Mouse (Mus musculus): ENCODE results near the gene Smc1b. TPM values are rescaled to one million over a fixed set of nuclear protein-coding genes. Genes with fewer than 3 reads are reported as not detected.
"Not testable (repeated sequence)": the region's sequence is repeated elsewhere in the genome, so short reads cannot be mapped to it uniquely, and the experiment has no call there.

Smc1b gene
- total RNA-seq, 1 experiment from 2014 or later, result 0.82 TPM

DNA sequence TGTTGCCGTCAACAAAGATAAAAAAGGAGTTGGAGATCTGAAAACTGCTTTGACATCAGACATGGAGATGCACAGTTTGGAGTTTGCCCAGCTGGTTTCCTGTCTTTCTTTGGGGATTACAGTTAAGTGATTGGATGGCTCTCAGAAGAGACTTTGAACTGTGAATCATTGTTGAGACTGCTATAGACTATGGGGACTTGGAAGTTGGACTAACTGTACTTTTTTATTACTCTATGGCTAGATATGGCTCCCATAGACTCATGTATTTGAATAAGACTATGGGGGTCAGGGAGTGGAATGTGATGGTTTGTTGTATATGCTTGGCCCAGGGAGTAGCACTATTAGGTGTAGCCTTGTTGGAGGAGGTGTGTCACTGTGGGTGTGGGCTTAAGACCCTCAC is 101.1 kb downstream of the Smc1b start:
- not testable (repeated sequence) for ATAC-seq (replicated peaks; ENCODE audit: low read depth, poor library complexity, severe bottlenecking)

DNA sequence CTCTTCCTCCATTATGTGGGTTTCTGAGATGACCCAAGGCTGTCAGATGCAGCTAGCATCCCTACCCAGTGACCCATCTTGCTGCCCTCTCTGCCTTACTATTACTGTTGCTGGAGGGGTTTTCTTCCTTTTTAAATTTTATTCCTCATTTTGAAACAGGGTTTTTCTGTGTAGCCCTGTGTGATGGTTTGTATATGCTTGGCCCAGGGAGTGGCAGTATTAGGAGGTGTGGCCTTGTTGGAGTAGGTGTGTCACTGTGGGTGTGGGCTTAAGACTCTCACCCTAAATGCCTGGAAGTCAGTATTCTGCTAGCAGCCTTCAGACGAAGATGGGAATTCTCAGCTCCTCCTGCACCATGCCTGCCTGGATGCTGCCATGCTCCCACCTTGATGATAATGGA is 103.1 kb downstream of the Smc1b start, which contains the start of gene Fam118a:
TSS of gene Fam118a (plus strand) at position 301 of the 400 bp plus-strand sequence.
- ATAC-seq (replicated peaks; ENCODE audit: low read depth, poor library complexity, severe bottlenecking), result not testable (repeated sequence)

DNA sequence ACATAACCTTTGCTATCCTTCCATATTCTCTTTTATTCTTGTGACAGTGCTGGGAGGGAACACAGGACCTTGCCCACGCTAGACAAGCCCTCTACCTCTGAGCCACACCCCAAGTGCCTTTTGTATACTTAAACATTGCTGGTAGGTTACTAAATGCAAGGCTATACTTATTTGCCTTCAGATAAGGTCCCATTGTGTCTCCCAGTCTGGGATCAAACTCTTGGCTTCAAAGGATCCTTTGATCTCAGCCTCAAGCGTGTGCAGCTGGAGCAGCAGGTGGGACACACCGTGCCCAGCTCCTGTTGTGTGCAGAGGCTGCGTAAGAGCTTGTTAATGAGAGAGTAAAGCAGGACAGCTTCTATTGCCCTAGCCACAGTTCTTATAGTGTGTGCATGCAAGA is 104.0 kb downstream of the Smc1b start:
- no peak for ATAC-seq (replicated peaks; ENCODE audit: low read depth, poor library complexity, severe bottlenecking)

DNA sequence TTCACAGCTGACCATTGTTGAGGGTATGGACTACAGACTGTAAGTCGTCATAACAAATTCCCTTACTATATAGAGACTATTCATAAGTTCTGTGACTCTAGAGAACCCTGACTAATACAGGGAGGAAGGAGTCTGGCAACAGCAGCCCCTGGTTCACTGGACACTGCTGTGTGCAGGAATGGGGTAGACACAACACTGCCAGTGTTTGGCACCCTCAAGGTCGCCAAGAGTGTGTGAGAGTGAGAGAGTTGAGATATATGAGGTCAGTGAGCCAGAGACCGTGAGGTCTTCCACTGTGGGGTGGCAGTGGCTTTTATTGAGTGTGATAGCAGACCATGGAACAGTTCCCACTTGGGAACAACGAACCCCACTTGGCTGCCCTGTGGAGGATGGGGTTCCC is 105.6 kb downstream of the Smc1b start:
- ATAC-seq (replicated peaks; ENCODE audit: low read depth, poor library complexity, severe bottlenecking), result no peak

DNA sequence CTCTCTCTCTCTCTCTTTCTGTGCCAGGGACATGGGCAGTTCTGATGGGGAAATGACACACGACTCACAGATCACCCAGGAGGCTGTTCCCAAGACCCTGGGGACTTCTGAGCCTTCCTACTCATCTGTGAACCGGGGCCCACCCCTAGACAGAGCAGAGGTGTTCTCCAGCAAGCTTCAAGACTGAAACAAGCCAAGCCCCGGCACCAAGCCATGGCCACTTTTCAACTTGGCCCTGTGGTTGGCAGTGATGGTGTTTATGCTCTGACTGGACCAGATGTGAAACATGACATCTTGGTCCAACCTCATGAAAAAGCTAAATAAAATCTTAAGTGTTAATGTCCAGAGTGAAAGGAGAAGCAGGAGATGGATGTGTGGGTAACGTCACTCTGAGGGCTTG is 109.6 kb downstream of the Smc1b start:
- no peak for ATAC-seq (replicated peaks; ENCODE audit: low read depth, poor library complexity, severe bottlenecking)

DNA sequence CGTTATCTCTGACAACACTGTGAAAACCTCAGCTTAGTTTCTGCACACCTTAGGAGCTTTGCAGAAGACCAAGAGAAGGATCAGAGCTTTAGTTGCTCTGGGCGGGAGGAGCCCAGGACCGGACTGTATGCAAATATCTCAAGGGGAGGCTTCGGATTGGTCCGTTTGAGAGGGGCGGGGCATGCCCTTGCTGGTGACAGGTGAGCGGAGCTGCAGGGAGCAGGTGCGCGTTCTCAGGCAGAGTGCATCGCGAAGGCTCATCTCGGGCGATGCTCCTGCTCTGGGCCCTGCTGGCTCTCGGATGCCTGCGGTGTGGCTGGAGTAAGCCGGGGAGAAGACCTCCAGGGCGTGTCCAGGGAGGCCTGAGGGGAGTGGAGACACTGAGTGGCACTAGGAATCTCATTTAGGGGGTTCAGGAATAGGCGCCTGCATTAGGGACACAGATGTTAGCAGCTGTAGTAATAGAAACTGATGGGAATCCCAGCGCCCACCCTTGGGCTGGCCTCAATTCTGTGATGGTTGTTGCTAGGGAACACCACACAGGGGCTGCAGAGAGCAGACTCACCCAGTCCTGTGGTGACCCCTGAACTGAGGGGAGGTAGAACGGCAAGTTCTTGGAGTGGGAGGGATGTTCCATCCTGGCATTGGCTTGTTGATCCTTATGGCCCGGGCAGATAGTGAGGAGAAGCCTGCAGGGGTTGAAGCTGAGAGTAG is 114.7 kb downstream of the Smc1b start, which contains the start of gene Upk3a:
TSS of gene Upk3a (plus strand) at position 191 of the 714 bp plus-strand sequence.
- ATAC-seq (replicated peaks; ENCODE audit: low read depth, poor library complexity, severe bottlenecking), result no peak

DNA sequence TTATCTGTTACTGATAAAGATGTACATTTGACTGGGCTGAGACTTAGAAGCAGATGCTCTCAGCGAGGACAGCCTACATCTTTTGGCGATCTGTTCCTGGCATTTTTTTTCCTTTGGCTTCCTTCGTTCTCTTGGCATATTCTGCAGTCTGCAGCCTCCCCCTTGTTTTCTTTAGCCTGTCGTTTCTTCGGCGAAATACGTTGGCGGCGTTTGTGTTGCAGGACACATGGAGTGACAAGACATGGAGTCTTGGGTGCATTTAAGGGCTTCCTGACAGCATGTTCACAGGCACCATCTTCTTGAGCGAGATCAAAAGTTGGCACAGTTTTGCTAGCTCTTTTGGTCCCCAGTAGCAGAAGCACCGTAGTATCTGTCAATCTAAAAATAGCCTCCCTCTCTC is 116.0 kb downstream of the Smc1b start:
- no peak for ATAC-seq (replicated peaks; ENCODE audit: low read depth, poor library complexity, severe bottlenecking)

Other genes with a start within 250 kb of the Smc1b start
- 0.27 and 0.53 TPM in 2 replicates for gene Gm29666, start 211.9 kb downstream of the Smc1b start, total RNA-seq (2017)
- 85.2 and 98.3 TPM in 2 replicates for gene Nup50, start 208.6 kb downstream of the Smc1b start, total RNA-seq (2017)
- 8.3 and 13.3 TPM in 2 replicates for gene 5031439G07Rik, start 143.4 kb downstream of the Smc1b start, total RNA-seq (2017)
- gene Upk3a, start 114.8 kb downstream of the Smc1b start, total RNA-seq (2017), result not detected in 2 replicates
- gene Fam118a, start 103.0 kb downstream of the Smc1b start, total RNA-seq (2017), result 6.5 and 9.0 TPM in 2 replicates
- not detected in 2 replicates for gene Ribc2, start 114 bp upstream of the Smc1b start, total RNA-seq (2017)
- 0.14 TPM in 1 of 2 replicates, not detected in the other for gene Fbln1, start 74.0 kb upstream of the Smc1b start, total RNA-seq (2017)
- gene Atxn10, start 204.3 kb upstream of the Smc1b start, total RNA-seq (2017), result 88.5 and 88.7 TPM in 2 replicates

All from common myeloid progenitor, adult 5-6 weeks (primary cell).